Mouse (Mus musculus): Measurements from ENCODE around the gene Olfr459.
A peak's percentile ranks its signal among the peaks of the same experiment; 100 is the strongest.

Olfr459 gene

DNA sequence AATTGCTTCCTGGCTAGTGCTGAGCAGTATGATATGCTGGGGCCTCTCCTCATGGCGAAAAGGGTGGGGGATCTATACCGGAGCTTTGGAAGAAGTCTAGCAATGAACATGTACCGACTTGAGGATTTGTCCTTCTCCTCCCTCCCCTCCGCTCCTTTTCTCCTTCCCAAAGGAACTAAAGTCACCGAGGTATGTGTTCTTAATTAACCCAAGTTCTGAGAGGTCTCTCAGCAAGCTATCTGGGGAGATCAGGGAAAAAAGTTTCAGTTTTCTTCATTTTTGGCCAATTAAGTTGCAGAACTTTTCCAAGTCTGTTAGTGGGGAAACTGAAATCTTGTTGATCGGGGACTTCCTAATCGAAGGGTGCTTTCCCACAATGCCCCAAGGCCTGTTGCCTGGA, at the start of gene Olfr459:
Gene Olfr459 (minus strand): TSS at position 101 of the 400 bp plus-strand sequence.
- no peak for DNase-seq

- no peak for DNase-seq
Measured at GRCm38 (mm10) chr6:41824086-41824485, 49.1 kb upstream of the Olfr459 start.

GRCm38 (mm10) chr6:41786700-41787099, 11.7 kb upstream of the Olfr459 start:
- DNase-seq, result no peak

DNA sequence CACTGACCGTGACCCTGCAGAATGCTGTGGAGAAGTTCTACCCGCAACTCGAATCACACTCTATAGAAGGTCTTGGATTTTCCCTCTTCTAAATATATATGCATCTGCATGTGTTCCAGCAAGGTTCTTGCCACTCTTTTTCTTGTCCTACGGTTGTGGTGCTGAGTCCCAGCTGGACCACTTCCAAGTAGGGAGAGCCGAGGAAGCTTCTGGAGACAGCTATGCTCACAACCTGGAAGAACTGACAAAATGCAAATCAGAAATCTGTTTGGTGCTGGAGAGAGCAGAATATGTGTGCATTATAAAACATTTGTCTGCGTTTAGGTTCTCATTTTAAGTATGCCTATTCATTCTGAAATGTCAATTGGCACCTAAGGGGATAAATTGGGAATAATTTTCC, 744 bp upstream of the Olfr459 start:
- DNase-seq, result peak; percentile 48 to 54

GRCm38 (mm10) chr6:41769872-41770271, 5.1 kb downstream of the Olfr459 start:
- DNase-seq, result no peak

DNA sequence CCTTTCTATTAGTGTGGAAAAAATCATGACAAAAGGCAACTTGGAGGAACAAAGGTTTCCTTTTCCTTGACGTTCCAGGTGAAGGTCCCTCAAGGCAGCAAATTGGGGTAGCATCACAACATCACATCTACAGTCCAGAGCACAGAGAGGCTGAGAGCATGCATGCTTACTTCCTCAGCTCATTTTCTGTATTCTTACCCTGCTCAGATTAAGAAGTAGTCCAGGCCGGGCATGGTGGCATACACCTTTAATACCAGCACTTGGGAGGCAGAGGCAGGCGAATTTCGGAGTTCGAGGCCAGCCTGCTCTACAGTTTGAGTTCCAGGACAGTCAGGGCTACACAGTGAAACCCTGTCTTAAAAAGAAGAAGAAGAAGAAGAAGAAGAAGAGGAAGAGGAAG, 10.7 kb downstream of the Olfr459 start:
- no peak for DNase-seq

DNA sequence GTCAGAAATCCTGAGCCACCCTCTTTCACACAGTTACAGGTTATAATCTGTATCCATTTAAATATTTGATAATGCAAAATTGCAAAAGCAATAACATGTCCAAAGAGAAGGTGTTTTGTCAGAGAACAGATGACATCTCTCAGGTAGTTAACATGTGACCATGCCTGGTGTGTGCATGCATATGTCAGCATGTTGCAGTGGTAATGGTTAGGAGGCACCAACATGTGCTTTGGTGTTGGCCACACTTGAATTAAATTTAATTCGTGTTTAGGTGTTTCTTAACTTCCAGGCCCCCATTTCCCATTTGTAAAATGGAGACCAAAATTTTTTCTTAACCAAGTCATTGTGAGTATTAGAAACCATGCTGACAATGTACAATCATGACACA, 12.6 kb downstream of the Olfr459 start:
- DNase-seq, result no peak

GRCm38 (mm10) chr6:41761702-41762369, 13.1 kb downstream of the Olfr459 start:
- peak; percentile 85 to 93 for DNase-seq

- DNase-seq, result no peak
Measured at GRCm38 (mm10) chr6:41759618-41760017, 15.4 kb downstream of the Olfr459 start.

DNA sequence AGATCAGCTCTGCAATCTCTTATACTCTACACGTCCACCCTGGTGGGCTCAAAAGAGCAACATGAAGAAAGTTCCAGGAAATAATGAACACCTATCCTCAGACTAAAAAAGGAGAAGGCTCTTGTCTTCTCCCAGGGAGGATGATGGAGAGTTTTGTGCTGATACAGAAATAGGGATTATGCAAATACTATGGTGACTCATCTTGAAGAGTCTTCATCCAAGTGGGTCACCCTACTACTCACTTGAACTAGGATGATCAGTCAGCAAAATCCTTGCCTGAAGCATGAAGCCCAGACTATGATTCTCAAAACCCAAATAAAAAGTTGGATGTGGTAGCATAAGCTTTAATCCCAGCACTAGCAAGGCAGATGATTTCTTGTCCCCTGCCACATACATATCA, 16.6 kb downstream of the Olfr459 start:
- DNase-seq, result no peak

DNA sequence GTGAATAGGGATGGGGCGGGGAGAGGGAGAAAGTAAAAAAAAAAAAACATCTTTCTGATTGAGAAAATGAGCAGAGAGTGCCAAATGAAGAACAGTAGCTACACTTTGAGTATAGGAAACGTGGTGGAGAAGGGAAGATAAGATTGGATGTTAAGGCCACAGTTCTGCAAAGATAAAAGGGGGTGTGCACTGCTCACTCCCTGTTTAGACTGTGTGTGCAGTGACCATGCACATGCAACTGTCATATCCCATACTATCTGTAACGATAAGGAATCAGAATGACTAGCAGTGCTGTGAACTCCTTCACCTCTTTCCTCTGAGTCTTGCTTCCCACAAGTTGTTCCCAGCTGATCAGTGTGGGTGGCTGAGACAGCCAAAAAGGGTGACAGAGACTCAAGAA, 17.8 kb downstream of the Olfr459 start:
- no peak for DNase-seq

DNA sequence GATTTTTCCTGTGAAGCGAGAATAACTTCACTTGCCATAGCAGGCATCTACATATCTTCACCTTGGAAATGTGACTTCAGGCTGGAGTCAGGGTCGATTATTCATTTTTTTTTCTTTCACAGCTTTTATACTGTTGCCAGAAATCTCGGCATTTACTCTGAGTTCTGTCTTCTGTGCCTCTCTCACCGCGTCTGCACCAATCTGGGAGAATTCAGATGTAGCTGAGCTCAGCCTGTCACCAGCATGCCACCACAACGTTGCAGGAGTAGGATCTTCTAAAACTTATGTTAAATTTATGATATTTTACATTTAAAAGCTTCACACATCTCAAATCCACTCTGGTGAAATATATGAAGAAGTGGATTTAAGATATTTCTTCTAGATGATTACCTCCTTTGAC, 20.4 kb downstream of the Olfr459 start:
- DNase-seq, result no peak

DNA sequence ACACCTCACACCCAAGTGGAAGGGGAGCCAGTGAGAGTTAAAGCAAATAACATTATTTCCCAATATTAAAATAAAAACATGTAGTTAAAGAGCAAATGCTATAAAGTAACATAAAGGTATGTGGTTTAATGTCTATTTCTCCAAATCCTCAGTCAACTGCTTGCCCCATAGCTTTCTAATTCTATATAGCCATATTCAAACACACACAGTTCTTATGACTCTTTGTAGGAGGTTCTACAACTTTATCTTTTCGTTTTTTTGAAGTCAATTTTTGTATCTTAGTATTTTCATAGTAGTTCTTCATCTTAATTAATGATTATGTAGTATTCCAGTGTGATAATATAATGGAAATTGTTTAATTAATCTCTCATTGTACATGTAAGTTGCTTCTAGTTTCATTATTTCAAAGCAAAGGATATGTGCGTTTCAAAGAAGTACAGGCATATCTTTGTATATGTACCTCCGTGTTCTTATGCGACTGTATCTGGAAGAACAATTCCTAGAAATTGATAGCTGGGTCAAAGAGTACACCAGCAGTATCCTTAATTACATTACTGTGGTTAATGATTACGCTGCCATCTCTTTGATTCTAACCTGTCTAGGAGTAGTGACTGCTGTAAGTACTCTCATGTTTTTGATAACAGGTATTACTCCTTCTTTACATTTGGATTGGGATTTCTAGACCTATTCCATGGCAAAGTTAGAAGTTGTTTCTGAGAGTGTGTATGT, 30.1 kb downstream of the Olfr459 start:
- no peak for DNase-seq

- no peak for DNase-seq
Measured at GRCm38 (mm10) chr6:41741101-41741500, 33.9 kb downstream of the Olfr459 start.

DNA sequence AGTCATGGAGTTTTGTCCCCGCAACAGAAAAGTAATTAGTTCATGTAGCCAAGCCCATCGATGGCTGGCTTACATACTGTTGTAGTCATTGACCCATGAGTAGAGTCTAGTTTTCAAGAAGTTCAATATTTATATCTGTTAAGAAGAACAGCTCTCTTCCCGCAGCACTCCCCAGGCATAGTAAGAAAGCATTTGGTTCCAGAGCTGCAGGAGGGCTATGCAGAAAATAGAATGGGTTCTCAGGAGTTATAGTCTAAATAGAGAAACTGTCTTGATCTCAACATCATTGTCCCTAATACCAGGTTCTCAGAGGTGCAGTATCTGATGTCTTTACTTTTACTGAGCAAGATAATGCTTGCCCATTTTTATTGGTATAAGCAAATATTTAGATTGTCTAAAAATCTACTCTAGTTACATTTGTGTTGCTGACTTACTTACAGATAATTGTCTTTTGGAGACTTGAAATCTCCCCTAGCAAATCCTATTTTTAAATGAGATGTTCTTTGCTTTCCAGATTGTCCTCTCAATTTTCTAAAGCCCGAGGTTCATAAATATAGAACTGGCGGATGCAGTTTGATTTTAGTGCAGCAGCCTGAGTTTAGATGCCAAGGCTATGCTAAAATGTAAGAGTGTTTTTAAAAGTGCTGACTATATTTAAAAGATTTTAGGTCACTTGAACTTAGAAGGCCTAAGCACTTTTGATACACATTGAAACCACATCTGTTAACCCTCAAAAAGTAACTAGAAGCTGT, 40.1 kb downstream of the Olfr459 start:
- no peak for DNase-seq

DNA sequence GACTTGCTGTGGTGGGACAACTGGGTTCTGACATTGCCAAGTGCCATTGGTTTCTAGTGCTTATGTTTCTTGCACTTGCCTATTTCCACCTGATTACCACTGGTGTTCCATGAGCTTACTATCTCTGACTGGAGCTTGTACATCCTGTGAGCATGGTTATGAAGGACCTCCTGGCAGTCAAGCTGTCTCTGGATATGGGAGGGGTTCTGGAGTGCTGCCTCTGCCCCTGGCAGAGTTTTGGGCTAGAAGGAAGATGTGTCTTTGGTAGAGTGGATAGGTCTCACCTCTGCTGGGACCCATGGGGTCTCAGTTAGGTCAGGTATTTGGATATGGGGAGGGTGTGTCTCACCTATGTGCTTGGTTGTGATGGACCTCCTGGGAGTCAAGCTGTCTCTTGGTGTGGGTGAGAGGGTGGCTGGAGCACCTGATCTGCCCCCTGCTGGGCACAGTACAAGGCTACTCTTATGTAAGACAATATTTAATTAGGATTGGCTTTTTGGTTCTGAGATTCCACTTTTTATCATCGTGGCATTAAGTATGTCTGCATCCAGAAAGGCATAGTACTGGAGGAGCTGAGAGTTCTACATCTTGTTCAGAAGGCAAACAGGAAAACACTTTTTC, 46.9 kb downstream of the Olfr459 start:
- DNase-seq, result peak in 1 of 2 experiments; percentile 2

DNA sequence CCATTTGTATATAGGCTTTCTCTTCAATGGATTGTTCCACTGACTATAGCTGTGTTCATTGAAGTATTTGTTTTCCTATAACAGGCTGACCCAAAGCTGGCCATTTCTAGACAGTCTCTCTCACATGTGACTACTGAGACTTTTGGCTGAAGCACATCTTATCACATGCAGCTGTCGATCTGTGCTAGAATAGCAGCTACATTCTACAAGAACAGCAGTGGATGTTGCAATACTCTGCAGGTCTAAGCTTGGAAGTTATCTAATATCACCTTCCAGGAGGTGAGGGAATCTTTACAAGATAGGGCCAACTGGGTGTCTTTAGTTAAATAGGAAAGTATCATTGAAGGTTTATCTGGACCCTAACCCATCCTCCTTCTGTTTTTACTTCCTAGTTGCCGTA, 53.5 kb downstream of the Olfr459 start:
- DNase-seq, result no peak

Measured in cerebellum, postnatal 10 days (tissue).